Mouse (Mus musculus) cerebellum, adult 2 months (tissue): ENCODE results near the gene Heatr5a. TPM values are rescaled to one million over a fixed set of nuclear protein-coding genes. Genes with fewer than 3 reads are reported as not detected.
A peak's percentile ranks its signal among the peaks of the same experiment; 100 is the strongest.

Experiments
- DNase-seq, 2 experiments: peaks; one replicate each; pipeline ENCODE4 v3.0.0; 2021
- H3K27ac ChIP-seq: fragments of 200-500 bp; 2 replicates; pipeline ENCODE4 v1.5.1; 2012; ENCODE audit warnings: low read length, control low read depth, inconsistent platforms; ENCODE audit not compliant: insufficient read depth
- H3K27me3 ChIP-seq: fragments of 200-500 bp; 2 replicates; pipeline ENCODE4 v1.6.1; 2012; ENCODE audit warnings: inconsistent platforms, mild to moderate bottlenecking, low read length, moderate library complexity; ENCODE audit not compliant: control insufficient read depth, insufficient read depth
- H3K4me1 ChIP-seq: fragments of 200-500 bp; 2 replicates; pipeline ENCODE4 v1.6.1; 2011; ENCODE audit warnings: low read length; ENCODE audit not compliant: control insufficient read depth, insufficient read depth
- H3K4me3 ChIP-seq: fragments of 200-500 bp; replicated peaks from 2 replicates; pipeline ENCODE3; 2011; ENCODE audit warnings: mild to moderate bottlenecking, low read depth, low read length, control low read depth; ENCODE audit not compliant: insufficient read depth
- CTCF ChIP-seq: fragments of 200-500 bp; IDR thresholded peaks from 2 replicates; pipeline ENCODE4 v1.5.1; 2011; ENCODE audit warnings: low read depth, mild to moderate bottlenecking, control low read depth, low read length, moderate library complexity, borderline replicate concordance; ENCODE audit not compliant: insufficient read depth
- POLR2A ChIP-seq: fragments of 200-500 bp; IDR thresholded peaks from 2 replicates; pipeline ENCODE4 v1.6.1; 2011; ENCODE audit warnings: low read length, control low read depth, borderline replicate concordance; ENCODE audit not compliant: insufficient read depth
- WGBS: fragments of 180-500 bp; shearing (Covaris S2); methylation state at CpG from one replicate; pipeline ENCODE4 v1.1.7; 2018; 5-methylcytosine and 5-hydroxymethylcytosine counted together
- polyA plus RNA-seq: library from polyadenylated mRNA; depleted of rRNA; stranded (reverse); fragments of >200 nt; gene quantifications from 2 replicates; pipeline ENCODE4 v1.2.3, GENCODE M21; 2012; rRNA removed

The Heatr5a gene
- polyA plus RNA-seq = 15.7 and 16.2 TPM in 2 replicates

DNA sequence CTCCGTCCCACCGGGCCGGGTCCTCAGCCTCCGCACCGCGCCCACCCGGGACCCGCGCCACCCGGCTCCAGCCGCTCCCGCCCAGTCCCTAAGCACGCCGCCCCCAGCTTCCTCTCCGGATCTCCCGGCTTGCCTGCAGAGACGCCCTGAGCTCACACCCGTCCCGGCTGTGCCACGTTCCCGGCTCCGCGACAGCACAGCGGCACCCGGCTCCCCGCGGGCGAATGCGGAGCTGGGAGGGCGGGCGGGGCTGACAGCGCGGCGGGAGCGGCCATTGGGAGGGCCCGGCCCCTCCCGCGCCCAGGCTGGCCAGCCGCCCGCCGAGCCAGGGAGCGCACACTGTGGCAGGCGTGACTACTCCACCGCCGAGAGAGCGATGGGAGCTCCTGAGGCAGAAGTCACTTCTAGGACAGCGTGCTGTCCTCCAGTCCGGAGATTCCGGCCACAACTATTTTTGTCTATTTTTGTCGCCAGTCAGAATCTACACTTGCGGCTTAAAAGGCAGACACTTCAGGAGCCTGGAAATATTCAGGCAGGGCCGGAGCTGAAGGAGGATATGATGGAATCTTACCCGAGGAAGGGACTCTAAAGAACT is at the start of gene Heatr5a:
Gene Heatr5a (minus strand): TSS at position 252 of the 595 bp plus-strand sequence.
- WGBS = under 1% methylated on average over 48 of the region's 53 CpGs
- DNase-seq = peak; percentile 91
- peaks cover under 1% of the 10 kb centered on the region; the same call in 1 of the 2 replicates for H3K4me1 ChIP-seq
- H3K27ac ChIP-seq = peak within 1 kb of the TSS; percentile 70; the same call in 1 of the 2 replicates
- no peaks in the 10 kb centered on the region for H3K27me3 ChIP-seq
- H3K4me3 ChIP-seq = peak within 1 kb of the TSS; percentile 96
- TF ChIP-seq CTCF = no peak
- TF ChIP-seq POLR2A = 0 out of 2 replicates have a peak, but pooled peaks have one; percentile 32

DNA sequence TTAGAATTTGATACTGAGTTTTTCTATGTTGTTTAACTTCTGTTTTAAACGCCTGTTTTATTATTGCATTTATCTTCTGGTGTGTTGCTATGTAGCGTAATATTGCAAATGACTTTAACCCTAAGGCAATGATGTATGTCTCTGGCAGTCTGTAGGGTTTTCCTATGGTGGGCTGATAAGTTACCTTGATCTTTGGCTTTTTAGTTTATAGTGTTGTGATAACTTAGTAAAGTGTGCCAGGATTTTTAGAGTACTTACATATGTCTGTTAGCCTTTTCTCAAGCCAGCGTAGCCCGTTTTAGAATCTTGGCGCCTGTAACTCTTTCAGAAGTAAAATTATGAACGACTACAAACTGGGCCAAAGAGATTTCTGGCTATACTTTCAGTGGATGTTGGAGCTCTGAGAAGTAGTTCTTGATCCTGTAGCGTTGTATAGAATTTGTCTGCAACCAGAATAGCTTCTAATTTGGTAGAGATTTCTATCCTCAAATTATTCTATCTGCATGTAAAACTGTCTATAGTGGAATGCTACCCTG is 43.4 kb upstream of the Heatr5a start:
- H3K4me3 ChIP-seq = no peak overlapping the region
- 81% methylated on average over 7 of the region's 7 CpGs for WGBS
- H3K27me3 ChIP-seq = no peaks in the 10 kb centered on the region
- TF ChIP-seq CTCF (no peak), POLR2A (no peak)
- DNase-seq = no peak
- H3K4me1 ChIP-seq = no peaks in the 10 kb centered on the region
- H3K27ac ChIP-seq = no peak overlapping the region

DNA sequence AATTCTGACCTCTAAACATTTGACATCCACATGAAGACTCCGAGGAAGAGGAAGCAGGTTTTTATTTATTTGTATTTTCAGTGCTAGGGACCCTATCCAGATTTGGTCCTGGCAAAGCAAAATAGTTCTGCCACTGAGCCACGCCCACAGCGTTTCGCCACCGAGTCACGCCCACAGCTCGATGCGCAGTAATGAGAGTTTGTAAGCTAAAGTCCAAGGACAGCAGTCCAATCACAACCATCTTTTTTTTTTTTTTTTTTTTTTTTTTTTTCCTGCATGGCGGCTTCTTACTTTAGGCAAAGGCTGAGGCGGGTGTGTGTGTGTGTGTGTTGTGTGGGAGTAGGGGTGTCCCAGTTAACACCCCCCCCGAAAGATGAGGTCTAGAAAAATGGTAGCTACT is 42.9 kb upstream of the Heatr5a start:
- Histone ChIP-seq H3K27me3 (no peaks in the 10 kb centered on the region), H3K27ac (no peak overlapping the region), H3K4me1 (no peaks in the 10 kb centered on the region), H3K4me3 (no peak overlapping the region)
- 89% methylated on average over 11 of the region's 11 CpGs for WGBS
- TF ChIP-seq POLR2A (no peak), CTCF (no peak)
- DNase-seq = no peak

DNA sequence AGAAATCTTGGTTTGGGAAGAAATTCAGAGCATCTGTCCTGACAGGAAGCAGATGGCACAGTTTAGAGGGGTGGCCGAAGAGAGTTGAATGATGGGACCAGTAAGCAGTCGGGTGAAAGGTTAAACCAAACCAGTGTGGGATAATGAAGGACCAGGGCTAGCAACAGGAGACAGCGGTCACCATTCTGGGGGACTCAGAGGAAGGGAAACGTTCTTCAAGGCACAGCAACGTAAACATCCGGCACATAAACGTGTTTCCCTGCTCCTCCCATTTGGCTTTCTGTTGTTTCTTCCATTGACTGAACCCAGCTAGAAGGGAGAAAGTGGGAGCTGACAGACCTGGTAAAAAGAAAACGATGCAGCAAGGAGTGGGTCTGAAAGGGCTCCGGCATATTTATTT is 42.2 kb upstream of the Heatr5a start:
- Histone ChIP-seq H3K4me1 (no peaks in the 10 kb centered on the region), H3K4me3 (no peak overlapping the region), H3K27me3 (no peaks in the 10 kb centered on the region), H3K27ac (no peak overlapping the region)
- WGBS = 54% methylated on average over 9 of the region's 9 CpGs
- DNase-seq = no peak
- TF ChIP-seq POLR2A (no peak), CTCF (no peak)

DNA sequence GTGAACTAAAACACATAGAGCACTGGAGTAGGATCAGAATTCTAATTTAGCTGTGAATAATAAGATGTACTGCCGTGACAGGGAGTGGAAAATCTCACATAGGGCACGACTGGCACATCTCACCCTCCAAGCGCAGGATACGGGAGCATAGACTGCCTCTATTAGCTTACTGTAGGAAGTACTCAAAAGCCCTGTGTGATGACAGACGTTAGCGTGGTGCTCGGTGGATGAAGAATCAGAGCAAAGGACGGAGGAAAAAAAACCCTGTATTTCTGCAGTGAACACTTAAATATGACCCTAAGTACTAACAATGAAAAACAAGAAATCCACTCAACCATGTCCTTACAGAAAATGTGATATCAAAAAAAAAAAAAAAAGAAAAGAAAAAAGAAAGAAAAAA is 41.0 kb upstream of the Heatr5a start:
- no peak overlapping the region for H3K27ac ChIP-seq
- TF ChIP-seq POLR2A (no peak), CTCF (no peak)
- DNase-seq = no peak
- no peak overlapping the region for H3K4me3 ChIP-seq
- 78% methylated on average over 8 of the region's 8 CpGs for WGBS
- H3K27me3 ChIP-seq = no peaks in the 10 kb centered on the region
- no peaks in the 10 kb centered on the region for H3K4me1 ChIP-seq

DNA sequence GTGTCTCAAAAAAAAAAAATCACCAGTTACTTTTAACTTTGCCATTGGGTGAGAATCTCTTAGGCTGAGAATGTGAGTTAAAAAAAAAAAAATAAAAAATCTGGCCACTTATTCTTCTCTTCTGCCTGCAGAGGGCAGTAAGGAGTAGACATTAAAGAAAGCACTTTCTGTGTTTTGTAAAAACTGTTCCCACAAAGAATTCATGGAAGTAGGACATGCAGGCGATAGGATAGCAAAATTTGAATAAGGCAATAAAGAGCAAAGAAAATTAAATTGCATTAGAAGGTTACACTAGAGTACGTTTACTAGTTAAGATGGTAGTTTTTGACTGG is 39.5 kb upstream of the Heatr5a start:
- Histone ChIP-seq H3K27ac (no peak overlapping the region), H3K4me1 (no peaks in the 10 kb centered on the region; the same call in 1 of the 2 replicates), H3K27me3 (no peaks in the 10 kb centered on the region), H3K4me3 (no peak overlapping the region)
- DNase-seq = peak in 1 of 2 experiments; percentile 38
- TF ChIP-seq CTCF (0 out of 2 replicates have a peak, but pooled peaks have one; percentile 6), POLR2A (no peak)
- 57% methylated on average over 2 of the region's 2 CpGs for WGBS

DNA sequence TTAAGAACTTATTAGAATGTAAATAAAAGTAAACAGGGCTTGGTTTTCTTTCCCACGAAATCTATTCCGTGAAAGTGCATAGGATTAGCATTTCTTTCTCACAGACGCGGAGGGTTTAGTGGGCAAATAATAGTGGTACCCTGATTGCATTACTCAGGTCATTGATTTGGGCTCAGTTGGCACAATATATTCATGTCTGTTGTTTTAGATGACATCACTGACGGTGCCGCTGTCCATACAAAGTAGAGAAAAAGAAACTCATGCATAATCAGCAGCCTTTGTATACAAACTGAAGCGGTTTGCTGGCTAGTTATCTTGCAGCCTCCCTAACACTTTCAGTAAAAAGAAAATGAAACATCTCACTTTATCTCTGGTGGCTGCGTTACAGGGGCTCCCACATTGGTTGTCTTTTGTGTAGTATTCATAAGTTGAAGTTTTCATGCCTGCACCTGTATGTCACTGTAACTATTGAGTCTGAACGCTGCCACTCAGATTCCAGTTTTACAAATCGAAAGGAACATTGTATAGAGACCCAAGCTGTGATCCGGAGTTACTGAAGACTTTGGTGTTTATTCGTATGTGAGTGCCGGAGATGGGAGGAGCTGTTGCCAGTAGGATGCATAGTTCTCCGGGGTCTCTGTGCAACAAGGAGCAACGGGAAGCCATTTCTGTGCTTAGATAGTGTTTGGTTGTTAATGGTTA is 39.0 kb upstream of the Heatr5a start:
- Histone ChIP-seq H3K27ac (no peak overlapping the region), H3K4me1 (no peaks in the 10 kb centered on the region; the same call in 1 of the 2 replicates), H3K27me3 (no peaks in the 10 kb centered on the region), H3K4me3 (peak overlapping the region; percentile 10)
- DNase-seq = no peak
- TF ChIP-seq CTCF (no peak), POLR2A (no peak)
- 49% methylated on average over 15 of the region's 15 CpGs for WGBS

DNA sequence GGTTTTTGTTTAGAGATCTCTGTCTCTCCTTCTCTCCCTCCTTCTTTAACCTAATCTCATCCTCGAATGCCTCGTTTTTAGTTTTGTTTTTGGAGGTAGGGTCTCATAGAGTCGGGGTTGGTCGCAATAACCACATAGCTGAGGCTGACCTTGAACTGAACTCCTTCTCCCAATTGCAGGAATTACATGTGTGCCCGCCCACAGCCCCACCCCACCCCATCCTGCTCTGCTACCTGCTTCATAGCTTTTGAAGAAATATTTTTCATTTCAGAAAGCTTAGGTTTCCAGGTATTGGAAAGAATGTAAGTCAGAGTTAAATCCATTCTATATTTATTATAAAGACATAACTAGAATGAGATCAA is 35.5 kb upstream of the Heatr5a start:
- no peaks in the 10 kb centered on the region; the same call in 1 of the 2 replicates for H3K4me1 ChIP-seq
- WGBS = 44% methylated on average over 5 of the region's 5 CpGs
- H3K4me3 ChIP-seq = peak overlapping the region; percentile 80
- H3K27me3 ChIP-seq = no peaks in the 10 kb centered on the region
- no peak overlapping the region for H3K27ac ChIP-seq
- DNase-seq = no peak
- TF ChIP-seq POLR2A (no peak), CTCF (no peak)
